Mouse (Mus musculus): ENCODE data around the gene Rcsd1.

DNA sequence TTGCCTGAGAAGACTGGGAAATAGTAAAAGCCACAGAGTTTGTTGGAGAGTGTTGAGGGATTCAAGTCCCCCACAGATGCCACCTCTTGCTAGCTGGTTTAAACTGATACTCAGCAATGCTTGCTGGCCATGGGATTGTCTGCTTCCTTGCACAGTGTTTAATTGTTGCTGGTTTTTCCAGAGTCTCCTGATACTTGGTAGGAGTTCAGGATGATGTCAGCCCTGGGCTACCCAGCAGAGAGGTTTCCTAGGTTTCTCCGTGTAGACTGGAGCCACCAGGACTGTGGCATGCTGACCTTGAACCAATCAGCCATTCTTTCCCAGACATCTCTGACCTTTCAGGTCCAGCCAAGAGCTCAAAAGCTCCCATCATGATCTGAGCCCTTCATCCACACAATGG is 17.4 kb upstream of the Rcsd1 start:
- TF ChIP-seq MXI1 (IDR thresholded peaks at IDR 0.05; ENCODE audit: low read depth, low read length): no peak
- no peak for TF ChIP-seq USF1 (IDR thresholded peaks at IDR 0.05; ENCODE audit: low read depth, low read length)
- TF ChIP-seq CTCF (conservative IDR thresholded peaks at IDR 0.05 in 1 of 2, IDR thresholded peaks at IDR 0.05 in 1 of 2; ENCODE audit: low read depth in 2 of 2, low read length in 2 of 2): no peak
